Mouse (Mus musculus) E14TG2a.4 (cell line): ENCODE measurements at regions not wholly inside any gene's neighbourhood (a gene's known extent, or its start where the extent isn't known, plus 50 kb on each side); places are given as distances from the start of the nearest gene placed in this dataset.

Experiments
- CTCF ChIP-seq: conservative IDR thresholded peaks from 2 replicates; pipeline ENCODE4 v1.5.1; 2014; ENCODE audit warnings: low read length
- NANOG ChIP-seq: IDR thresholded peaks from 2 replicates; pipeline ENCODE4 v1.6.1; 2014; ENCODE audit warnings: borderline replicate concordance, low read length, mixed read lengths
- POU5F1 ChIP-seq: IDR thresholded peaks from 2 replicates; pipeline ENCODE4 v1.6.1; 2014; ENCODE audit warnings: low read length, borderline replicate concordance

DNA sequence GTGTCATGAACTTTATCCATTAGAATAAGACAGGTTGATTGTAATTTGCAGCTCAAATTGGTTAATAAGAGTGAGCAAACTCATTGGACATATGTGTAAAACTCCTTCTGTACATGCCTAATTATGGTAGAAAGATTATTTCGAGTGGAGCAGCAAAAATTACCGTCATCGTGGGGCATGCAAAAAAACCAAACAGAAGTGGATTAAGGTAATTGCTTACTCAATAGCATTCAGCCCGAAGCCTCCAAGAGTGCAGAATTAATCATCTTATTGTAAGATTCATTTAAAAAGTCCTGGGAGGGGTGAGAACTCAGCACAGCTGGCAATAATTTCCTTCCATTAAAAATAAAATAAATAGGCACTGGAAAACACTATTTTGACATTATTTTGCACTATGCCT, 662.2 kb downstream of the Kcnj2 start:
- TF ChIP-seq CTCF = no peak
- TF ChIP-seq POU5F1 = no peak
- TF ChIP-seq NANOG = no peak
